Mouse (Mus musculus): ENCODE data around the gene Olfr836.
"Not testable (repeated sequence)": the region's sequence is repeated elsewhere in the genome, so short reads cannot be mapped to it uniquely, and the experiment has no call there.

Gene Olfr836

DNA sequence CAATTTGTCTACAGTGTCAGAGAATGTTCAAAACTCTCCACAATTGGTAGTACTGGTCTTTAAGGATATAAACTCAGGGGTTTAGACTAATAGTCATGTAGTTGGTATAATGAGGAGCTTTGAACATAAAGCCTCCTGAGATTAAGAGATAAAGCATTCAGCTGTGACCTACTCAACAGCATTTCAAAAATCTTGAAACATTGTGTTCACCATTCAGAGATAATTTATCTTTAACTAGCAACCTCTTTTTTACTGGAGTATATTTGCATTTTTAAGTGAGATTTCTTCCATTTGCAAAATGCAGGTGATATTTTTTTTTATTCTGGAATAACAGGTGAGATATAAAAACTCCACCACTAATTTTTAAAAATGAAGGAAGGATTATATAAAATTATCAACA is at the start of gene Olfr836:
Gene Olfr836 (plus strand): TSS at position 301 of the 400 bp plus-strand sequence.
- no peak for DNase-seq

DNA sequence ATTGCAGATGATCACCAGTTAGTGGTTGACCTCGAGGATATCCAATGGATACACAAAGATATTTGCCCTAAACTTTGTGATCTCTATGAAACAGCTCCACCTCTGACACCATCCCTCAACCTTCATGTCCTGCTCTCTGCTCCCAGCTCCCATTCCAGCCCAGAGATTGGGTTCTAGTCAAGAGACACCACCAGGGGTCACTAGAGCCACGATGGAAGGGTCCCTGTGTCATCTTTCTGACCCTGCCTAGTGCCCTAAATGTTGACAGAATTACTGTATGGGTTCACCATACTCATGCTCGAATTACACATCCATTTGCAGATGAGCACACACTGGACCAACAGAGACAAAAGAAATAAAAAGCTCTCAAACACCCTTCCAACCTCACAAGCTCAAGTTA is 35.2 kb upstream of the Olfr836 start:
- DNase-seq, result no peak

DNA sequence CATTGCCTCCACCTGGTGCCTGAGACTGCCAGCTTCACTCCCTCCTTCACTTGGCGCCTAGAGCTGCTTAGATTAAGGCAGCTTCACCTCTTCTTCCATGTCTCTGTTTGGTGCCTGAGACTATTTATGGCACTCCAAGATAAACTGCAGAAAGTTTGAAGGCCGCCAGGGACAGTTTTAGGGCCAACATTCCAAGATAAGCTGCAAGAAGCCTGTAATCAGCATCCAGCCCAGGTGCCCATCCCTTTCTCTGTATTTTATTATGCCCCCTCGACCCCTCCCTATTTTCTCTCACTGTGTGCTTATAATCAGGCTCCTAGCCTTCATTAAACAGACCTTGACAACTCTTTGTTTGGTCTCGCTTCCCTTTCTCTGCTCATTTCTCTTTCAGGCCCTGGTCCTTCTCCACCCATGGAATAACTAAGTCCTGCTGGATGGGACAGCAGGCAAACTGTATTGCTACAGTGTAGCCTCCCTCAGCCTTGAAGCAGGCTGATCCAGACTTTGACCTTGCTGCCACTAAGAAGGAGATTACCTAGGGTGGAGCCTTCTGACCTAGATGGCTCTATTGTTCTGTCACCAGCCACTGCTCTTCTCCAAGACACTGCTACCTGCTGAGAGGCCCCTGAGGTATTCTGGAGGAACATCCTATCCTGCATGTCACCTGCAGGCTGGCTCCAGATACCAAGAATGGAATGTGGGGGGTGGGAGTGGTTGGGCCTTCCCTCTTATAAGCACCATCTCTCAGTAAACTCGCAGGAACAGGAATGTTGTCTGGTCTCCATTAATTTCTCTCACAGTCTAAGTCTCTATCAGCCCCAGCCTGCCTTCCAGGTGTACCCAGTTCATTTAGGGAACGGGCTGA is 27.1 kb upstream of the Olfr836 start:
- not testable (repeated sequence) for DNase-seq

DNA sequence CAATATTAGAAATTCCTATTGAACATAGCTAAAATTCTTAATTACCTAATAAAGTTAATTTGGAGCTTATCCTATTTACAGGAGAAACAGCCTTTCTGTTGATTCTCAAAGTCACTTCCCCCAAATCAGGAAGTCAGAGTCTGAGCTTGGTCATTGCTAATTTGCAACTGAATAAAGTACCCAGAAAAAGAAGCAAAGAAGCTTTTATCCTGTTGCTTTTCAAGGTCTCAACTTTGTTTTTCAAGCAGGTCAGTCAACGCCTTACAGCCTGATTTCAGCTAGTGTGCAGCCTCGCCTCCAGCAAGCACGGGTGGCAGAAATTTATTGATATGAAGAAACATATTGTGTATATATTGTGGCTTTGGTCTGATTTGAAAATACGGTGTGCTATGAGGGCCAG is 22.9 kb upstream of the Olfr836 start:
- no peak for DNase-seq

DNA sequence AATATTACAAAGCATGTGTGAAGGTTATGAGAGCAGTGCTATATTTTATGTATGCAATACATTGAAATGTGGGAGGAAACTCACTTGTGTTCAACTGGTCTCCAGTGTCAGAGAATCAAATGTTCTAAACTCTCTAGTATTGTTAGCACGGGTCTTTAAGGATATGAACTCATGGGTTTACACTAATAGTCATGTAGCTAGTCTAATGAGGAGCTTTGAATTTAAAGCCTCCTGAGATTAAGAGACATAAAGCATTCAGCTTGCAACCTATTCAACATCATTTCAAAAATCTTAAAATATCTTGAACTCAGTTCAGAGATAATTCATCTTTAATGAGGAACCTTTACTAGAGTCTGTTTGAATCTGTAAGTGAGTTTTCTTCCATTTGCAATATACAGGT is 15.8 kb downstream of the Olfr836 start, which contains the start of gene Olfr837:
Gene Olfr837 (plus strand): TSS at position 301 of the 400 bp plus-strand sequence.
- DNase-seq, result no peak

Measured in right cerebral cortex, postnatal 4 days (tissue).